In genomic region chr11:75937370-75937871, GRCm38 (mm10) we compare ENCODE assay signal across 9 mouse cellular contexts. TPM values are rescaled to one million over a fixed set of nuclear protein-coding genes. Genes with fewer than 3 reads are reported as not detected.
DNase-seq lines count a peak whose midpoint lies in the region; ATAC-seq and TF ChIP-seq lines count a peak whose summit lies in the region.
"Had no signal": no experiment of that assay in that cellular context is flagged by ENCODE, and none has a peak within 500 bp of the region (broad histone marks: within the 10 kb centered on the region; RNA-seq: fewer than 3 reads in every experiment).

No protein-coding gene starts in this region.

- H3K4me3 ChIP-seq in forebrain, embryonic 13.5 days = no peak overlapping the region
- no peak overlapping the region for H3K4me3 ChIP-seq in hindbrain, embryonic 13.5 days
- H3K4me3 ChIP-seq in limb, embryonic 14.5 days (replicated peaks; ENCODE audit: low read length) = no peak overlapping the region
- no peak overlapping the region for H3K4me3 ChIP-seq in neural tube, embryonic 14.5 days (ENCODE audit: low read depth, low read length)
- no peak overlapping the region for H3K4me3 ChIP-seq in cerebellum, adult 2 months (replicated peaks; ENCODE audit: insufficient read depth, low read depth, low read length)
- H3K4me3 ChIP-seq: myocyte had no signal

- WGBS in forebrain, embryonic 13.5 days = 28% methylated on average over 6 of the region's 6 CpGs
- WGBS in hindbrain, embryonic 13.5 days = 36% methylated on average over 6 of the region's 6 CpGs
- WGBS in limb, embryonic 14.5 days = 37% methylated on average over 6 of the region's 6 CpGs
- WGBS in neural tube, embryonic 14.5 days = 34% methylated on average over 6 of the region's 6 CpGs
- 58% methylated on average over 6 of the region's 6 CpGs for WGBS in cerebellum, adult 2 months

- no peaks in the 10 kb centered on the region for H3K36me3 ChIP-seq in forebrain, embryonic 13.5 days (ENCODE audit: poor library complexity, severe bottlenecking)
- no peaks in the 10 kb centered on the region for H3K36me3 ChIP-seq in hindbrain, embryonic 13.5 days
- H3K36me3 ChIP-seq in limb, embryonic 14.5 days (ENCODE audit: control insufficient read depth, insufficient read depth, low read length) = no peaks in the 10 kb centered on the region
- no peaks in the 10 kb centered on the region for H3K36me3 ChIP-seq in neural tube, embryonic 14.5 days (ENCODE audit: control insufficient read depth, insufficient read depth, low read length)

- peaks cover 11% of the 10 kb centered on the region for H3K4me1 ChIP-seq in forebrain, embryonic 13.5 days
- H3K4me1 ChIP-seq in hindbrain, embryonic 13.5 days (replicated peaks) = peaks cover 26% of the 10 kb centered on the region
- peaks cover 21% of the 10 kb centered on the region for H3K4me1 ChIP-seq in limb, embryonic 14.5 days (ENCODE audit: control insufficient read depth, insufficient read depth, low read length)
- H3K4me1 ChIP-seq in neural tube, embryonic 14.5 days (ENCODE audit: control insufficient read depth, insufficient read depth, low read length) = peaks cover 3% of the 10 kb centered on the region; the same call in 1 of the 2 replicates
- no peaks in the 10 kb centered on the region for H3K4me1 ChIP-seq in cerebellum, adult 2 months (ENCODE audit: control insufficient read depth, insufficient read depth, low read length)

- 0 out of 2 replicates have a peak overlapping the region, but pooled peaks have one; percentile 12 for H3K4me2 ChIP-seq in forebrain, embryonic 13.5 days
- peak overlapping the region; percentile 23; the same call in 1 of the 2 replicates for H3K4me2 ChIP-seq in hindbrain, embryonic 13.5 days
- H3K4me2 ChIP-seq in limb, embryonic 14.5 days (replicated peaks; ENCODE audit: low read depth, low read length, severe bottlenecking) = no peak overlapping the region
- no peak overlapping the region for H3K4me2 ChIP-seq in neural tube, embryonic 14.5 days (ENCODE audit: low read depth, low read length)

- no peaks in the 10 kb centered on the region for H3K27me3 ChIP-seq in forebrain, embryonic 13.5 days
- H3K27me3 ChIP-seq in hindbrain, embryonic 13.5 days = no peaks in the 10 kb centered on the region; the same call in 1 of the 2 replicates
- no peaks in the 10 kb centered on the region for H3K27me3 ChIP-seq in limb, embryonic 14.5 days (ENCODE audit: control insufficient read depth, insufficient read depth, low read length)
- H3K27me3 ChIP-seq in neural tube, embryonic 14.5 days (ENCODE audit: control insufficient read depth, insufficient read depth, low read length) = no peaks in the 10 kb centered on the region
- H3K27me3 ChIP-seq in cerebellum, adult 2 months (ENCODE audit: control insufficient read depth, insufficient read depth, low read length) = no peaks in the 10 kb centered on the region

- peak; percentile 41 for DNase-seq in urinary bladder, postnatal 14 days (ENCODE audit: low spot score)
- DNase-seq in urinary bladder, postnatal 25 days (ENCODE audit: low spot score) = no peak
- DNase-seq in limb, embryonic 14.5 days (ENCODE audit: low spot score) = peak; percentile 68
- no peak for DNase-seq in cerebellum, adult 2 months
- DNase-seq in right cerebral cortex, postnatal 36 days (ENCODE audit: low spot score in 2 of 2) = no peak

- no peak overlapping the region for H3K9ac ChIP-seq in forebrain, embryonic 13.5 days
- H3K9ac ChIP-seq in hindbrain, embryonic 13.5 days = peak overlapping the region; percentile 14; the same call in 1 of the 2 replicates
- peak overlapping the region; percentile 14; the same call in 1 of the 2 replicates for H3K9ac ChIP-seq in limb, embryonic 14.5 days (ENCODE audit: low read depth, low read length, severe bottlenecking)
- no peak overlapping the region for H3K9ac ChIP-seq in neural tube, embryonic 14.5 days (replicated peaks; ENCODE audit: low read depth, low read length)

- no peak for TF ChIP-seq CTCF in cerebellum, adult 2 months (IDR thresholded peaks at IDR 0.05; ENCODE audit: borderline replicate concordance, insufficient read depth, low read depth, low read length)

- peak overlapping the region; percentile 63 for H3K27ac ChIP-seq in forebrain, embryonic 13.5 days
- H3K27ac ChIP-seq in hindbrain, embryonic 13.5 days = peak overlapping the region; percentile 63
- H3K27ac ChIP-seq in limb, embryonic 14.5 days (replicated peaks; ENCODE audit: low read depth, low read length) = peak overlapping the region; percentile 65
- peak overlapping the region; percentile 8; the same call in 1 of the 2 replicates for H3K27ac ChIP-seq in neural tube, embryonic 14.5 days (ENCODE audit: low read depth, low read length)
- no peak overlapping the region for H3K27ac ChIP-seq in cerebellum, adult 2 months (ENCODE audit: insufficient read depth, low read length)

- peak; percentile 21; the same call in 1 of the 2 replicates for ATAC-seq in forebrain, embryonic 13.5 days
- ATAC-seq in hindbrain, embryonic 13.5 days (ENCODE audit: low FRiP score) = peak; percentile 46
- ATAC-seq in limb, embryonic 14.5 days (ENCODE audit: low FRiP score, low read depth) = peak; percentile 88; the same call in 1 of the 2 replicates
- peak; percentile 24; the same call in 1 of the 2 replicates for ATAC-seq in neural tube, embryonic 14.5 days (ENCODE audit: low read depth)

- no peak for TF ChIP-seq POLR2A in limb, embryonic 14.5 days (IDR thresholded peaks at IDR 0.05; ENCODE audit: borderline replicate concordance, extremely low read depth, insufficient read depth, insufficient read length)
- no peak for TF ChIP-seq POLR2A in cerebellum, adult 2 months (IDR thresholded peaks at IDR 0.05; ENCODE audit: borderline replicate concordance, insufficient read depth, low read length)

- no peaks in the 10 kb centered on the region for H3K9me3 ChIP-seq in forebrain, embryonic 13.5 days (replicated peaks)
- H3K9me3 ChIP-seq in hindbrain, embryonic 13.5 days = no peaks in the 10 kb centered on the region
- no peaks in the 10 kb centered on the region for H3K9me3 ChIP-seq in limb, embryonic 14.5 days (ENCODE audit: control insufficient read depth, low read length)
- H3K9me3 ChIP-seq in neural tube, embryonic 14.5 days (ENCODE audit: control insufficient read depth, low read length) = no peaks in the 10 kb centered on the region

RNA-seq across cellular contexts. Expression of gene Rph3al, which starts 0.8 kb away (rescaled TPM):
- 1.1 and 1.3 TPM in 2 replicates for polyA plus RNA-seq in forebrain, embryonic 13.5 days (2015; fragmentation: Nextera tagmentation; extraction: Ambion mirVana)
- 2.2 and 2.5 TPM in 2 replicates for polyA plus RNA-seq in hindbrain, embryonic 13.5 days (2015; fragmentation: Nextera tagmentation; extraction: Ambion mirVana)
- polyA plus RNA-seq in limb, embryonic 14.5 days (2012; rRNA removed) = 2.4 and 2.6 TPM in 2 replicates
- 2.2 and 2.6 TPM in 2 replicates for polyA plus RNA-seq in limb, embryonic 14.5 days (2014; fragmentation: Nextera tagmentation; extraction: Ambion mirVana)
- polyA plus RNA-seq in neural tube, embryonic 14.5 days (2014; fragmentation: Nextera tagmentation; extraction: Ambion mirVana) = 1.3 and 2.1 TPM in 2 replicates
- polyA plus RNA-seq in cerebellum, adult 2 months (2012; rRNA removed) = 3.6 and 4.7 TPM in 2 replicates

Comparison
In these comparisons a context has a peak if more than half of its experiments do, and no peak if none do; other contexts are left out.
1. DNase-seq: peak in urinary bladder, postnatal 14 days (single experiment) and limb, embryonic 14.5 days (single experiment); none in urinary bladder, postnatal 25 days (single experiment), cerebellum, adult 2 months (0 of 2) and right cerebral cortex, postnatal 36 days (0 of 2).
2. ATAC-seq: peak in every context shown above with its lines; median percentile 88 in limb, embryonic 14.5 days; 46 in hindbrain, embryonic 13.5 days; 24 in neural tube, embryonic 14.5 days; 21 in forebrain, embryonic 13.5 days.
3. H3K4me2 ChIP-seq: peak in forebrain, embryonic 13.5 days (single experiment) and hindbrain, embryonic 13.5 days (single experiment); none in limb, embryonic 14.5 days (single experiment) and neural tube, embryonic 14.5 days (single experiment).
4. H3K9ac ChIP-seq: peak in hindbrain, embryonic 13.5 days (single experiment) and limb, embryonic 14.5 days (single experiment); none in forebrain, embryonic 13.5 days (single experiment) and neural tube, embryonic 14.5 days (single experiment).